Mouse (Mus musculus) central nervous system, embryonic 18 days (tissue): Measurements from ENCODE around the gene Spata31d1a. TPM values are rescaled to one million over a fixed set of nuclear protein-coding genes. Genes with fewer than 3 reads are reported as not detected.

Source experiments
- polyA plus RNA-seq: library from polyadenylated mRNA; depleted of rRNA; stranded (reverse); fragments of >200 nt; gene quantifications from 2 replicates; pipeline ENCODE4 v1.2.3, GENCODE M21; 2012; rRNA removed

Spata31d1a gene
- polyA plus RNA-seq, result 0.01 and 0.03 TPM in 2 replicates

DNA sequence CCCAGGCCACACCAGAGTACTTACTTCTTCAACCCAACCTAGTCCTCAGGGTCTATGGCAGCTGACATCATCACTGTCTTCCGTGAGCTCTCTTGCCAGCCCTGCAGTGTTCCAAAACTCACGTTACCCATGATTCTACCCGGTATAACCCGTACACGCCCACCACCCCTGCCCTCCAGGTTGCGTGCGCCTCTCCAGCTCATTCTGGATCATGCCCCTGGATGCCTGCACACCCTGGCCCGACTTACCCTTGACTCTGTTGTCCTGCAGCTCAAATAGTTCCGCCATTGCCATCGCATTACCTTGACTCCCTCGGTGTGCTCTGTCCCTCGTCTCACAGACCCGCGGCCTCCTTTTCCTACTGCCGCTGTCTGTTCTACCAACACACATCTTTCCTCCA lies at the start of gene Spata31d1a:
TSS of gene Spata31d1a (minus strand) at position 101 of the 400 bp plus-strand sequence.

DNA sequence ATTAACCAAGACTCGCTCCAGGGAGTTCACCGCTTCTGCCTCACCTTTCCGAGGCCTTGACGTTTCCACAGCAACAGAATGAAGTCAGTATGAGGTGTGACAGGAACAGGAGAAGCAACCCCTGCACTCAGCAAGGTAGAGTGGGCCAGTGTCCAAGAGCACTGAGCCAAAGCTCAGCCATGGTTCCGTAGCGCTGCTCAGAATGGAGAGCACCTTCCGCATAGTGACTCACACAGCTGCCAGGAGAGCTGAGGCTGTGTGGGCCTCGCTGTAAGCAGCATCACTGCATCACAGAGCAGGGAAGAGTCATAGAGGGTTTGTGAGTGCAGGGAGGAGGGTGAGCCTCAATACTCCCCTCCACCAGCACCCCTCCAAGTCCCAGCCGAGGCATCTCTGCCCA lies 36.6 kb upstream of the Spata31d1a start, which contains the start of gene 1700014D04Rik:
TSS of gene 1700014D04Rik (minus strand) at position 42 of the 400 bp plus-strand sequence.

DNA sequence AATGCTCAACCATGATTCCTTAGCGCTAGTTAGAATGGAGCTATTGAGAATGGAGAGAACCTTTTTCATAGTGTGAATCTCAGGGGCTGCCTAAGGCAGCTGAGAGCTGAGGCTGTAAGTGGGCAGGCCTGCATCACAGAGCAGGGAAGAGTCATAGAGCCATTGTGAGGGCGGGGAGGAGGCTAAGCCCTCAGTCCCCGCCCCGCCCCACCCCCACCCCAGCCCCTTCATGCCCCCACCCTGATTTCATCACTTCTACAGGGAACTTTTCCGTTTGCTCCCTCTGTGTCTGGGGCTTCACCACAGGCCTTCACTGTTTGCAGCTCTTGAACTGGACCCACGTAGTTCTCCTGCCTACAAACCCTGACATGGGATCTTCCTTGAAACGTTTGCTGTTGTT lies 21.5 kb upstream of the Spata31d1a start, which contains the start of gene Spata31d1d:
TSS of gene Spata31d1d (minus strand) at position 101 of the 400 bp plus-strand sequence.

DNA sequence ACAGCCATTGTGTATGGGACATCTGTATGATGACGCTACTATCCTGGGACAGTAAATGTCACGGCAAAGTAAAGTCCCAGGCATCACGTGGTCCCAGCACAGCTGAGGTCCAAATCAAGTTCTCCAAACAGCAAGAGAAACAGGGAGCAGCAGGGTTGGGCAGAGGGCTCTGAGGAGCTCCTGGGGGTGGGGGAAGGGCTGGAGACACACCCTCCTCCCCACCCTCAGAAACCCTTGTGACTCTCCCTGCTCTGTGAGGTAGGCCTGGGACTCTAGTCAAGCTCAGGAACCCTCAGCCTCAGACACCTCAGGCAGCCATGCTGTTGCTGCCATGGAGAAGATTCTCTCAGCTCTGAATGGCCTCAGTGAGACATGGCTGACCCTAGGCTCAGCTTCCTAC lies 1.9 kb upstream of the Spata31d1a start, which contains the start of gene Spata31d1b:
TSS of gene Spata31d1b (plus strand) at position 301 of the 400 bp plus-strand sequence.

DNA sequence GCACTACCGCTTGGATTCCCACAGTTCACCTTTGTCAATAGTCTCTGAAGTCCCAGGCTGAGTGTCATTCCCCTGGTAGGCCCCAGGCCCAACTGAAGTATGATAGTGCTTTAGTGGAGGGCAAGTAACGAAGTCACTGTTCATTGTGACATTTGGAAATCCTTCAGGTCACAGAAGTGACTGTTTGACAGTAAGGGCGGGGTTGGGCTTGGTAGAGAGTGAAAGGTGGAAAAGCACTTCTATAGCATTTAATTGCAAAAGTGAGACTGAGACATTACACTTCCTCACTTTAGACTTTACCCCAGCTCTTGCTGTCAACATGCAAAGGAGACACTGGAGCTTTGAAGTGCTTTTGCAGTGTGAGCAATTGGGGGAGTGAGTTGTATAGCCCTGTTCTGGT lies 16.1 kb downstream of the Spata31d1a start, which contains the start of gene 4921517D22Rik:
TSS of gene 4921517D22Rik (minus strand) at position 101 of the 400 bp plus-strand sequence.

DNA sequence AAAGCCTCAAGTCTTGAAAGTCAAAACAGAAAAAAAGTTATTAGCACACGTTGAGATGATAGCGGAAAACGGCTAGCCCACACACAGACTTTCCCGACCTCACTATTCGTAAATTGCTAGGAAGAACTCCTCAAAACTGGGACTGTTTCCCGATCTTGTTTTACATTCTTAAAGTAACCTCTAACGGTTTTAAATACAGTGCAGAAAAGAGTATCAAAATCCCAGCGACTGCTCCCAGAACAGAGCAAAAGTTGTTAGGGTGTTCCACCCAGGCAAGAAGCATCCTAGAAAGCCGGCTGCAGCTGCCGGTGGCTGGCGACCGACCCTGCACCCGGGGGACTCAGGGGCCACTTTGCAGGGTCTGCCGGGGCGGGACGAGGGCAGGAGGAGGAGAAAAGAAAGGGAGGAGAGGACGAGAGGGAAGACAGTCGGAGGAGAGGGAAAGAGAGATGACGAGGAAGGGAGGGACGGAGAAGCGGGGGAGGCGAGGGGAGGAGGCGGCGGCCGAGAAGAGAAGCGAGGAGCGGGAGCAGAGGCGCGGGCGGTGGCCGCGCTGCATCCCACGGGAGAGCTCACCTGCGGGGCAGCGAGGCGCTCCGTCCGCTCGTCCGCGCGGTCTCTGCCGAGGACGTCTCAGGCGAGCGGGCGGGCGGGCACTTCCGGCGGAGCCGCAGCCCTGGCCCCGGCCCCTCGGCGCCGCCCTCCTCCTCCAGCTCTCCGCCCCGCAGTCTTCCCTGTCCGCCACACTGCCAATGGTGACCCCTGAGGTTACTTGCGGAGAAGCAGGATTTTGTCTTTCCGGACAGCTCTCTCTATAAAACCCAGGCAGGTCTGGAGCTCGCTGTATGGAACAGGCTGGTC lies 34.7 kb downstream of the Spata31d1a start, which contains the start of gene Golm1:
TSS of gene Golm1 (minus strand) at position 661 of the 861 bp plus-strand sequence.

Other genes with a start within 250 kb of the Spata31d1a start
- gene Agtpbp1, start 125.1 kb downstream of the Spata31d1a start, polyA plus RNA-seq, result 61.7 and 66.3 TPM in 2 replicates
- gene Naa35, start 125.1 kb downstream of the Spata31d1a start, polyA plus RNA-seq, result 112 and 114 TPM in 2 replicates
- gene Golm1, start 34.5 kb downstream of the Spata31d1a start, polyA plus RNA-seq, result 12.1 and 14.7 TPM in 2 replicates
- gene 4921517D22Rik, start 16.2 kb downstream of the Spata31d1a start, polyA plus RNA-seq, result not detected in 2 replicates
- 0.03 TPM in 2 replicates for gene Spata31d1b, start 2.0 kb upstream of the Spata31d1a start, polyA plus RNA-seq
- gene Spata31d1d, start 21.4 kb upstream of the Spata31d1a start, polyA plus RNA-seq, result not detected in 2 replicates
- gene 1700014D04Rik, start 36.4 kb upstream of the Spata31d1a start, polyA plus RNA-seq, result 0.11 and 0.23 TPM in 2 replicates
- 132 and 140 TPM in 2 replicates for gene Isca1, start 59.5 kb upstream of the Spata31d1a start, polyA plus RNA-seq
- gene Gm49354, start 71.9 kb upstream of the Spata31d1a start, polyA plus RNA-seq, result 0.76 TPM in 1 of 2 replicates, not detected in the other
- 34.1 and 35.5 TPM in 2 replicates for gene Tut7, start 112.8 kb upstream of the Spata31d1a start, polyA plus RNA-seq